Mouse (Mus musculus) adrenal gland, adult 2 months (tissue): ENCODE results near the gene Spsb4. TPM values are rescaled to one million over a fixed set of nuclear protein-coding genes. Genes with fewer than 3 reads are reported as not detected.
A peak's percentile ranks its signal among the peaks of the same experiment; 100 is the strongest.

Experiments used
- DNase-seq: peaks from one replicate; pipeline ENCODE4 v3.0.0; 2021
- long read RNA-seq: library from polyadenylated mRNA; stranded (forward); transcript quantifications from one replicate; pipeline ENCODE4 v2.0.0, GENCODE M21; 2021
- polyA plus RNA-seq: library from polyadenylated mRNA; depleted of rRNA; stranded (reverse); fragments of >200 nt; gene quantifications from 2 replicates; pipeline ENCODE4 v1.2.3, GENCODE M21; 2012; rRNA removed
- total RNA-seq, 2 experiments: library from RNA; stranded (reverse); gene quantifications; 2 replicates each; pipeline ENCODE4 v1.2.3; 2021

The Spsb4 gene
- total RNA-seq: 1 to 10 TPM; 1.5 to 1.6 TPM
- 1.6 and 2.0 TPM in 2 replicates for polyA plus RNA-seq
- long read RNA-seq, partial matches to known transcripts: 1 of 3 reads
- long read RNA-seq, other reads (novel, unspliced or antisense): 0 of 3 reads

DNA sequence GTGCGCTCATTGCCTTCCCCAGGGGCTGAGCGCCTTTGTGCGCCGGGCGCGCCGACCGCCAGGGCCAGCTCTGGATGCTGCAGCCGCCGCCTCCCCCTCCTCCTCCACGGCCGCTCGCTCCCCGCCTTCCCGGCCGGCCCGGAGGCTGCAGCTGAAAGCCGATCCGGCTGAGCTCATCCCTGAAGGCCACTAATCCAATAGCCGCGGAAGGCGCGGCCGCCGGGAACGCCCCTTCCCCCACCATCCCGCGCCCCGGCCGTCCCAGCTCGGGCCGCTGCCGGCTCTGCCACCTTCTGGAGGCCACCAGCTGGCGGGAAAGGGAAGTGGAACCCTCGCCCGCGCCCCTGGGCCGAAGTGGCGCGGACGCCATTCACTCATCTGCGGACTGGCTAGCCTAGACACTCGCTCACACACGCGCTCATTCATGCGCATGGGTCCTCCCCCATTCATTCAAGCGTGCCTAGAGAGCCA is at the start of gene Spsb4:
TSS of gene Spsb4 (minus strand) at position 167 of the 471 bp plus-strand sequence.
- DNase-seq: peak; percentile 90

DNA sequence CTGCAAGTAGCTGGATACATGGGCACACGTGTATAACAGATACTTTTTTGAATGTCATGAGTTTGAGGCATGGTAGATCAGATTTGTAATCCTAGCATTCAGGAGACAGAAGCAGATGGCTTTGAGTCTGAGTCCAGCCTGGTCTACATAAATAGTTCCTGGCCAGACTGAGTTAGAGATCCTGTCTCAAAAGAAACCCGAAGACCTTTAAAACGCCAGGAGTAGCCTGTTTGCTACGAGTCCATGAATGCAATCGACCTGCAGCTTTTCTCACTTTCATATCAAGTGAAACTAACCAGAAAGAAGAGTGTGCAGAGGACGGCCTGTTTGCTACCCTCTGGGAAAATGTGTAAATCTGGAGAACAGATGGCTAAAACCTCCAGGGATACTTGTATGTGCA is 49.1 kb upstream of the Spsb4 start:
- no peak for DNase-seq

DNA sequence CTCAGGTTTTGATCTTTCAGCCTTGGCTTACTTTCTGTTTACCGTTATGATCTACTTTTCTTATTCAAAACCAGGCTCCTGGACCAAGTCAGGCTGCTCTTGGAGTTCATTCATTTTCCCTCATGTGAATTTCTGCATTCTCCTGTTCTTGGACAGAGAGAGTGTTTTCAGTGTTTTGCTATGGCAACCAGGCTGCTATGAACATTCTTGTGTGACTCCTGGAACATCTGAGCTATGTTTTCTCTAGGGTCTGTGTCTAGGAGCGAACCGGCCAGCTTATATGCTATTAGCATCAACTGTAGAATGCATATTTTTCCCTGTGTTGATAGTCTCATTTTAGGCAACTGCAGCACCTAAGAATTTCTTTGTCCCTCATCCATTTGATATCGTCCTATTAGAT is 47.2 kb upstream of the Spsb4 start:
- no peak for DNase-seq

GRCm38 (mm10) chr9:97065216-97065615 is 46.6 kb upstream of the Spsb4 start:
- no peak for DNase-seq

DNA sequence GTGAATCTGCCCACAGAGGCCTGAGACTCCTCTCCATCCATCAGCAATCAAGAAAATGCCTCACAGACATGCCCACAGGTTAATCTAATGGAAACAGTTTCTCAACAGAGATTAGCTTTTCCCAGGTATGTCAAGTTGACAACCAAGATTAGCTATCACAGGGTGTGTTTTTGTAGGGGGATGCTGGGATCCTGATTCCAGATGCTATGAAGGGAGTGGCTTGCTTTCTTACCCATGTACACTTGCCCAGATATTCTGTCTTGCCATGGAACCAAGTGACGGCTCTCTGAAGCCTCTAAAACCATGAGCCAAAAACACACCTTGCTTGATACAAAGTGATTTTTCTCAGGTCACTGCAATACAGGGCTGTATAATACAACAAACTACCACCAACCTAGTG is 45.5 kb upstream of the Spsb4 start:
- no peak for DNase-seq

DNA sequence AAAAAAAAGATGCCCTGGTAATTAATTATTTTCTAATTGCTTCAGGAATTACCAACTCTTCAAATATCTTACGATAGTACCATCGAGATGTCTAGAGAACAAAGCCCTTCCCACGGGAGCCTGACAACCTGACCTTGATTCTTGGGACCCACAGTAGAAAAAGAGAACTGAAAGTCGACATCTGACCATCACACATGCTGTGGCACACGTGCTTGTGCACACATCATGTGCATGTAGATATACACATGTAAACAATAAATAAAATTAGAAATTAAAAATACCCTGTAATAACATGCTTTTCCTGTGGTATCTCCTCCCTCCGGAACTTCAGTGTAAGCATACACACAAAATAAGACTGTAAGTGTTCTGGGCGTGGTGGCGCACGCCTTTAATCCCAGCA is 43.1 kb upstream of the Spsb4 start:
- DNase-seq: no peak

DNA sequence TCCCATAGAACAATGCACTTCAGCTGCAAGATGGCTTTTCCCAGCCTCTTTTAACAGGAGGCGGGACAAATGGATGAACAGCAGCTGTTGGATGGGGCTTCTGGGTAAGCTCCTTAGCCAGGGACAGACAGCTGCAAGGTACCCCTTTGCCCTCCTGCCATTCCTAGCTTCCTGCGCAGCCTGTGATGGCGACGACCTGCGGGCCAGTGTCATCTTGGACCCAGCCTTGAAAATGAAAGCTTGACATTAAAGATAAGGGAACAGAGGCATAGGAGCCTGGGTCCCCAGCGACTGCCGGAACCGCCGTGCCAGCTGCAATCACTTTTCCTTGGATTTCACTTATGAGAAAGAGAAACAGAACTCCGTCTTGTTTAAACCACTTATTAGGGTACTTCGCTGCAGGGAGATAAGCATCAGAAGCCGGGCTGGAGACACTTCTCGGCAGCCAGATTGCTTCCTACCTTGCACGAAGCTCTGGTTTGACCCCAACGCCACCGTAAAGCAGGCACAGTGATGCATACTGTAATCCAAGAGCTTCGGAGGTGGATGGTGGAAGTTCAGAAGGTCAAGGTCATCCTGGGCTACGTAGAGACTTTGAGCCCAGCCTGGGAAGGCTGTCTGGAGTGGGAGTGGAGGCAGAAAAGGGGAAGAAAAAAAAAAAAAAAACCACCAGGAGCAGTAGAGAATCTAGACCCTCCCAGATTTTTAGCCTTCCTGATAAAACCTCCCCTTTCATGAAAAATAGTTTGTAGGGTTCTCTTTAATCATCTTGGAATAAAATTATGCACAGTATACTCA is 38.1 kb upstream of the Spsb4 start:
- peak; percentile 33 for DNase-seq

DNA sequence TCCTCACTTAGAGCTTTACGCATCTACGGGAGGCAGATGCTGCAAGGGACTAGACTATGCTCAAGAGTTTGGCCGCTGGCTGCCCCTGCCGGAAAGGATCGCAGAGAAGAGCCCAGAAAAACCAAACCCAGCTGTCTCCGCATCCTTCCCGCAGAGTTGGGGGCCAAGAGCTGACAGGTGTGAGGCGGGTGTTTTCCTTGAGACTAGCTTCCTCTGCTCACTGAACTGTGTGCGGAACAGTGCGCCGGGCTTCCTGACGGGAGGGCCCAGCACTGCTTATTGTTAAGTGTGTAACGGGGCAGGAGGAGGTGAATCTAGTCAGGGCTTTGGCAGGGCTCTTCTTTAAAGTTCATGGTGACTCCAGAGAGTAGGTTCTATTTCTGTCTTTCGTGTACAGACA is 37.3 kb upstream of the Spsb4 start:
- DNase-seq: no peak

DNA sequence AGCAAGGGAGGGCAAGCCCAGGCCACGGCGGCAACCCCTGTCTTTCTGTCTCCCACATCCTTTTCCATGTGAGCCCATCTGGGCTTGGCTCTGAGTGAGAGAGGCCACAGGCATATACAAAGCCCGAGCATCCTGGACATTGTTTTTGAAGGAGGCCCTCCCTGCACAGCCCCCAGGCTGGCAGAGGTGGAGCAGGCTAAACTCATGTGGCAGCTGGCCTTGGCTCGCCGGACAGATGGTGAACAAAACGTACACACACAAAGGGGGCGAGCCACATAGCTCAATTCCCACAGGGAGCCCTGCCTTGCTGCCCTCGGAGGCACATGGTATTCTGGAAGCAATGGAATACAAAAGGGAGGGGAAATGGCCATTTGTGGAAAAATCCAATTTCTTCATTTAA is 32.5 kb upstream of the Spsb4 start:
- DNase-seq: no peak

- DNase-seq: no peak
Measured at GRCm38 (mm10) chr9:97046240-97046639, 27.6 kb upstream of the Spsb4 start.

DNA sequence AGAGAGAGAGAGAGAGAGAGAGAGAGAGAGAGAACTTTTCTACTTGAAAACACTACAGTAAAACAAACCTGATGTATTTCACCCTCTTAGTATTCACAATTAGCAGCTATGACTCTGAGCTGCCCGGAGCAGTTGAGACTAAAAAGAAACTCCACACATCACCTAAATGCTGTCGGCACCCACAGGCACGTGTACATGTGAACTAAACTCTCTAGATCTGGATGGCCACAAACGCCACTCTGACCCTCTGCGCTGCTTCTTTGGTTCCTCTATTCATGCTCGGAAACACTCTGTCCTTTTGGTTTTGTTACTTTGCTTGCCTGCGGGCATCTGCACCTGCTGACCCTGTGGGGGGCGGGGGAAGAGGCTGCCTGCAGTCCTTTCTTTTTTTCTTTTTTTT is 23.0 kb upstream of the Spsb4 start:
- DNase-seq: no peak

DNA sequence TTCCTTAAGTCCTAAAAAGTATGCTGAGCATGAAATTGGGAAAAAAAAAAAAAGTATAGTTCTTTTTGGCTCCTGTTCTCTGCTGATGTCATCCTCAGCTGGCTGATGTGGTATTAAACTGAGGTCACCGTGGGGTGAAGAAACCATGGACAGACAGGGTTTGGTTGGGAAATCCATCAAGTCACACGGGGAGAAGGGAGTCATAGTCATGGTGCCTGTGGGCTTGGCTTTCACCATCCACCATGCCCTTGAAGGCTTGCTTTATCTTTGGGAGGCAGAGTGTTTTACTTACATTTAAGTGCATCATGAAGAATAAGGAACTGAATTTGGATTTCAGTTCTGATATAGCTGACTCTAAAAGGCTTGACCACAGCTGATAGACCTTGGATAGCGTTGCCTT is 19.4 kb upstream of the Spsb4 start:
- peak; percentile 46 for DNase-seq

GRCm38 (mm10) chr9:97036656-97037055 is 18.0 kb upstream of the Spsb4 start:
- no peak for DNase-seq

GRCm38 (mm10) chr9:97027361-97027760 is 8.7 kb upstream of the Spsb4 start:
- DNase-seq: no peak

DNA sequence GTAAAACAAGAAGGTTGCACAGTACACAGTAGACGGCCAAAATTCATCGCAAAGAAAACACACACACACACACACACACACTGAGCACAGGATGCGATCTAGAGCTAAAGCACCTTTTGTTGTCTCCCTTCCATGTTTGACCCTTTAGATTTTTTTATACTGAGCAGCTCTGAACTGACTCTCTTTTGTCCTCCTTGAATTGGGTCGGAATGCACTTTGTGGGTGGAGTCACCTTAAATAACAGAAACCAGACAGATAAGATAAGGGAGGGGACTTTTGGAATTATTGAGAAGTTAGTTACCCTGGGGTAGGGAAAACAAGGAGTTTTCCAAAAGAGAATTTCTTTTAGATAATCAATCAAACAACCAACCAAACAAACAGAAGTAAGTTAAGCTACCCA is 7.4 kb upstream of the Spsb4 start:
- no peak for DNase-seq

DNA sequence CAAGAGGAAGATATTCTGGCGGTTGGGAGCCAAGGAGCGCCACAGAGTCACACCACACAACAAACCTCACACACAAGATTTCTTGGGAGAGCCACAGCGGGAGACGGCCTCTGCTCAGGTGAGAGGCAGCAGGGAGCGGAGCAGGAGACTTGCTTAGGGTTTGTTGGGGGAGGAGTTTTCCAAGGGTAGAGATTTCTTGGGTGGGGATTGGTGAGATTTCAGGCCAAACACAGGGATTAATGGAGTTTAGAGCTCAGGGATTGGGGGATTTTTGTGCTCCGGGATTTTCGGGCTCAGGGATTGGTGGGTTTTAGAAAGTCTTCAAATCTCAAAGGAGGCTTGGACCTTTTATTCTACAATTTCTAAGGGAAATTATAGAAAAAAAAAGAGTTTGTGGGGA is 5.8 kb upstream of the Spsb4 start:
- DNase-seq: no peak

GRCm38 (mm10) chr9:97022948-97023347 is 4.3 kb upstream of the Spsb4 start:
- DNase-seq: no peak

- DNase-seq: no peak
Measured at GRCm38 (mm10) chr9:97022371-97022770, 3.7 kb upstream of the Spsb4 start.

- peak; percentile 33 for DNase-seq
Measured at GRCm38 (mm10) chr9:97020152-97020551, 1.5 kb upstream of the Spsb4 start.

DNA sequence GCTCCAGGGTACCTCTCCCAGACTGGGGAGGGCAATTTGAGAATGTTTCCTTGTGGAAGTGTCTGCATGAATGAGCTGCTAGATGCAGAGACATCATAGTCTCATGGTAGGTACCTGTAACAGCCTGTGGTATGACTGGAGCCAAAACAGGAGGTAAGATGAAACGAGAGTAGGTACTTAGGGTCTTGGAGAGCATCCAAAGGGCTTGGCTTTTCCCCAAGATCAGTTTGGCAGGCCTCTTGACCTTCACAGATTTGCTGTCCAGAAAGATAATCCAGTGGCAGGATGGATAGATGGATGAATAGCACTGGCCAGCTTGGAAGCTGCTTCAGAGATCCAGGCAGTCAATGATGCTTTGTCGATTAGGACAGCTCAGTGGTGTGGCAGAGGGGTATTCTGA is 1.0 kb upstream of the Spsb4 start:
- DNase-seq: no peak

DNA sequence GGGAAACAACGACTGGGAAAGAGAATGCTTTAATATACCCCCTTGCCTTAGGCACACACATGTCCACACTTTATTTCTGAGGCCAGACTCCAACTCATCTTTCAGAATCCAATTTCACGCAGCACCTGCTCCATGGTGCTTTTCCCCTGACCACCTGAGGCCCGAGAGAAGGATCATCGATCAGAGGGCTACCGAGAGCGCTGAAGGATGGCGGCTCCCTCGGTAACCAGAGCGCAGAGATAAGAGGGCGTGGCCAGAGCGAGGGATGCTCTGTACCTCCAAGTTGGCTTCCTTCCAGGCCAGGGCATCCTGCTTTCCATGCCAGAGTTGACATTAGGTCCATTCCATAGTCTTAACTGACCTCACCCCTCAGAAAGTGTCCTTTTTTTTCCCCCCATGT is 588 bp upstream of the Spsb4 start:
- DNase-seq: no peak

DNA sequence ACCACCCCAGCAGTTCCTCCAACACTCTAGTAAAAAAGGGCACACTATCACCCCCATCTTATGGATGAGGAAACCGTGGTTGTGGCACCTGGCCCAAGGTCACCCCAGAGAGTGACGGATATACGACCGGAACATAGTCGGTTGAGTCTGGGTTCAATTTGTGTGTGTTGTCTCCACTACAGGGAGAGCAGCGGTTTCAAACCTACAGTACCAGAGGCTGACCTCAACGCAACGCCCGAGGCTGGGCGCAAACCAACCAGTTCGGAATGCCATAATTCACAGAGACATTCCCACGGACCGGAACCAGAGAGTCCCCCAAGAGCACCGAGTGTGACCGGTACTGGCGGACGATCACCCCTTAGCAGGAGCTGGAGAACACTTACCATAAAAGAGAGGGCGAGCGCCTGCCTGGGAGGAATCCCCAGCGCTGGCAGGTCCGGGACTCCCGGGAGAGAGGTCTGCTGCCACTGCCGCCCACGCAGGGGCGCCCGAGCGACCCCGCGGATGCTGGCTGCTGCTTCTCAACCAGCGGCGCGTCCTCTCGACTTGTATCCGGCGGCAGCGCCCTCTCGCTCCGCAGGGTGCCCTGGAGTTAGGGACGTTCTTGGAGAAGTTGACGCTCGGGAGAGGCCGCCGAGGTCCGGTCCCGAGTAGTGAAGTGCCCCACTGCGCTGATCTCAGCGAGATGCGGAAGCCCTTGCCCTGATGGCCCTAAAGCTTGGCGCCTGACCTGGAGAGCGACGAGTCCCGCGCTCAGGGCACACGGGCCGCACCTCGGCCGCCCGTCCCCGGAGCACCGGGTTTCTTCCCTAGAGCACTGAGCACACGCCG is 617 bp downstream of the Spsb4 start:
- DNase-seq: peak; percentile 76
